Mouse (Mus musculus): ENCODE data around the gene Wdr60. TPM values are rescaled to one million over a fixed set of nuclear protein-coding genes. Genes with fewer than 3 reads are reported as not detected.
A peak's percentile ranks its signal among the peaks of the same experiment; 100 is the strongest.

Wdr60 gene
- polyA plus RNA-seq, 1 experiment from 2014 or later: 18.7 TPM

DNA sequence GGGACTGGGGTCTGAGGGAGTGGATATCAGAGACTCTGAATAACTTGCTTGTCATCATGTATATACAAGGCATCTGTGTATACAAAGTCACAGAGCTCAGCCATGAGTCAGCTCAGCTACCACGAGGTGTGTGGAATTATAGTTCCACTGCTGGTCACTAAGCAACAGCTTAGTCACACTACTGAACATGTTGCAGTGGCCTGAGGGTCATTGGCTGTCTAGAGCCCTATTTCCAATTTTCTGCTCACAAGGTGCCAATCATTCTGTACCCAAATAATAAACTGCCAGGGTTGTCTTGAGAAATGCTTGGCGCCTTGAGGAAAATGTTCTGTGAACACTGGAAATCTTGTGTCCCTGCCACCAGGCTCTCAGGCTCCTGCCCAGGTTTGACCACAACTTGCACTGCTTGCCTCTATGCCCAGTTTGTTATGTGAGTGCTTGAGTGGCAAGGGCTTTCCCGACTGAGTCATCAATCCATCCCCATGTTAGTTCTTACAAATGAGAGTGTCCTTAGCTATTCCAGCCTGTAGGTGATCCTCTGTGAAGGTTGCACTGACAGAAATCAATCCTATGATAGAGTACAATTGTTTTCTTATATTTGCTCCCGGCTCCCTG, 81.3 kb downstream of the Wdr60 start:
- H3K9me3 ChIP-seq (ENCODE audit: control insufficient read depth, low read length): no peaks in the 10 kb centered on the region
- H3K9ac ChIP-seq (ENCODE audit: low read length): no peak overlapping the region
- H3K27ac ChIP-seq (ENCODE audit: low read length): no peak overlapping the region
- ATAC-seq (ENCODE audit: low read depth): no peak
- WGBS: 63% methylated on average over 4 of the region's 4 CpGs
- no peaks in the 10 kb centered on the region for H3K36me3 ChIP-seq (ENCODE audit: control insufficient read depth, insufficient read depth, low read length)
- H3K4me1 ChIP-seq (replicated peaks; ENCODE audit: control insufficient read depth, insufficient read depth, low read length): no peaks in the 10 kb centered on the region
- no peak overlapping the region for H3K4me2 ChIP-seq (ENCODE audit: low read depth, low read length)
- no peak overlapping the region for H3K4me3 ChIP-seq (ENCODE audit: low read length)
- H3K27me3 ChIP-seq (ENCODE audit: control insufficient read depth, insufficient read depth, low read depth, low read length): no peaks in the 10 kb centered on the region

DNA sequence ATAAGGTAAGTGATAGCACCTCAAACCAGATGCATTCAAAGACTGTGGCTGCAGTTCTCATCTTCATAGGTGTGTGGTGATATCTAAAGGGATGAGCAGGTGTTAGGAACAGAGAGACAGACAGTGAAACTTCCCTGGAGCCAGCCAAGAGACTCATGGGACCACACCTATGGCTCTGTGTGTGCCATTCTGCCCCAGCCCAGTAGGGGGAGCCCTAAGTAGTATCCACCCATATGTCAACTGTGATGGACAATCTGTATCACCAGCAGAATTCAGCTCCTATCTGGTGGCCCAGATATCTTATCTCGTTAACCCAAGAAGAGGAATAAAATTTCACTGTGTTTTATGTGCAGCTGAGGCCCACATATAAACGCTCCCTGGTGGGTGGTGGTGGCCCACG, 85.9 kb downstream of the Wdr60 start:
- Histone ChIP-seq H3K9me3 (ENCODE audit: control insufficient read depth, low read length) (no peaks in the 10 kb centered on the region), H3K4me2 (ENCODE audit: low read depth, low read length) (no peak overlapping the region), H3K4me1 (replicated peaks; ENCODE audit: control insufficient read depth, insufficient read depth, low read length) (no peaks in the 10 kb centered on the region), H3K27ac (ENCODE audit: low read length) (no peak overlapping the region), H3K9ac (ENCODE audit: low read length) (no peak overlapping the region), H3K27me3 (ENCODE audit: control insufficient read depth, insufficient read depth, low read depth, low read length) (no peaks in the 10 kb centered on the region), H3K4me3 (ENCODE audit: low read length) (no peak overlapping the region), H3K36me3 (ENCODE audit: control insufficient read depth, insufficient read depth, low read length) (no peaks in the 10 kb centered on the region)
- ATAC-seq (ENCODE audit: low read depth): no peak
- WGBS: 87% methylated on average over 3 of the region's 3 CpGs

DNA sequence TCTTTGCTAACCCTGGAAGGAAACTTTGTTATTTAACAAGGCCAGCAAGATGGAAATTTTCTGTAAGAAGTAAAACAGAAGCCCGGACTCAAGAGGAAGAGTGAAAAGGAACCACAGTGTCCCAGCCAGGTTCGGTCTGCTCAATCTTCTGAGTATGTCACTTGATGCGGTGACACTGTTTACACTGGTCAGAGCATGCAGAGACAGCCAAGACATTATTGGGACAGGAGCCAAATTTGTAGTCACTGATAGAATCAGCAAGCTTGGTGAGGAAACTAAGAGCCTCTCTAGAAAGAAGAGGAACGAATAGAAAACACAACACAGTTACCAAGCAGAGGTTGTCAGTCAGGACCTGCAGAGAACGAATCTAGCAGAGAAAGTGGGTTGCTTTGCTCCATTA, 93.2 kb downstream of the Wdr60 start:
- 24% methylated on average over 5 of the region's 5 CpGs for whole genome bisulfite sequencing
- no peaks in the 10 kb centered on the region for H3K9me3 ChIP-seq (ENCODE audit: control insufficient read depth, low read length)
- no peaks in the 10 kb centered on the region for H3K4me1 ChIP-seq (replicated peaks; ENCODE audit: control insufficient read depth, insufficient read depth, low read length)
- no peaks in the 10 kb centered on the region for H3K27me3 ChIP-seq (ENCODE audit: control insufficient read depth, insufficient read depth, low read depth, low read length)
- peak; percentile 59; the same call in 1 of the 2 replicates for ATAC-seq (ENCODE audit: low read depth)
- no peak overlapping the region for H3K9ac ChIP-seq (ENCODE audit: low read length)
- no peak overlapping the region for H3K4me3 ChIP-seq (ENCODE audit: low read length)
- H3K27ac ChIP-seq (ENCODE audit: low read length): no peak overlapping the region
- no peaks in the 10 kb centered on the region for H3K36me3 ChIP-seq (ENCODE audit: control insufficient read depth, insufficient read depth, low read length)
- no peak overlapping the region for H3K4me2 ChIP-seq (ENCODE audit: low read depth, low read length)

DNA sequence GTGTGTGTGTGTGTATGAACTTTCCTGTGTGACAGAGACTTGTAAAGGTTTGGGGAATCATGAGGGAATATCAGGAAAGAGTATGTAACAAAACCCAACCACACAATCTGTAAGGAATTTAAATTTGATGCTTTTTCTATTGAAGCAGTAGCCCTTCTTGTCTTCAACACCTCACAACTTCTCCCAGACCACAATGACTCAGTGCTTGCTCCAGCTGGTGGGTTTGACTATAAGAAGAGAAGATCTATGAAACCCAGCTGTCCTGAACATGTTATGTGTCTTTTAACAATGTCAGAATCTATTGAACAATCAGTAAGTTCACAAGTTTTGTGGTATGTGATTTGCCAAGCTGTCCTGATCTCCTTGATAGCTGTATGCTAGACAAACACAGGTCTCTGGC, 97.5 kb downstream of the Wdr60 start:
- H3K27ac ChIP-seq (ENCODE audit: low read length): no peak overlapping the region
- no peak overlapping the region for H3K4me3 ChIP-seq (ENCODE audit: low read length)
- H3K36me3 ChIP-seq (ENCODE audit: control insufficient read depth, insufficient read depth, low read length): no peaks in the 10 kb centered on the region
- no peak overlapping the region for H3K9ac ChIP-seq (ENCODE audit: low read length)
- no peaks in the 10 kb centered on the region for H3K4me1 ChIP-seq (replicated peaks; ENCODE audit: control insufficient read depth, insufficient read depth, low read length)
- H3K4me2 ChIP-seq (ENCODE audit: low read depth, low read length): no peak overlapping the region
- H3K9me3 ChIP-seq (ENCODE audit: control insufficient read depth, low read length): no peaks in the 10 kb centered on the region
- no peaks in the 10 kb centered on the region for H3K27me3 ChIP-seq (ENCODE audit: control insufficient read depth, insufficient read depth, low read depth, low read length)
- no peak for ATAC-seq (ENCODE audit: low read depth)

GRCm38 (mm10) chr12:116159695-116160094, 103.1 kb downstream of the Wdr60 start:
- Histone ChIP-seq H3K4me1 (replicated peaks; ENCODE audit: control insufficient read depth, insufficient read depth, low read length) (no peaks in the 10 kb centered on the region), H3K4me2 (ENCODE audit: low read depth, low read length) (no peak overlapping the region), H3K4me3 (ENCODE audit: low read length) (no peak overlapping the region), H3K27me3 (ENCODE audit: control insufficient read depth, insufficient read depth, low read depth, low read length) (no peaks in the 10 kb centered on the region), H3K9ac (ENCODE audit: low read length) (no peak overlapping the region), H3K36me3 (ENCODE audit: control insufficient read depth, insufficient read depth, low read length) (no peaks in the 10 kb centered on the region), H3K27ac (ENCODE audit: low read length) (no peak overlapping the region), H3K9me3 (ENCODE audit: control insufficient read depth, low read length) (no peaks in the 10 kb centered on the region)
- 80% methylated on average over 2 of the region's 2 CpGs for WGBS
- no peak for ATAC-seq (ENCODE audit: low read depth)

DNA sequence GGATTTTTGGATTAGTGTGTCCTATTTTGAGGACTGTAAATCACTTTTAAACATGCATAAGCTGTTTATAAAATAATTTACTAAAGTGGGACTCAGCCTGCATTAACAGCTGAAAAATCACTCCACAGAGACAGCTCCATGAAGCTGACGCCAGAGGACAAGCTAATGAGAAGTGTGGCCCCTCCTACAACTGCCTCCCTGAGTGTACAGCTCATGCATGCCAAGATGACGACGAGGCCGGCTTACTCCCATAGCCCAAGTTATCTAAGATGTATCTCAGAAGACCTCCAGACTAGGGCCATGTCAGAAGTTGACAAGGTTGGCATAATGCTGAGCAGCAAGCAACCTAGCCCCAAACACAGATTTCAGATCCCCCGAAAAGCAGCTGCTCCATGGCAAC, 103.6 kb downstream of the Wdr60 start:
- Histone ChIP-seq H3K36me3 (ENCODE audit: control insufficient read depth, insufficient read depth, low read length) (no peaks in the 10 kb centered on the region), H3K9me3 (ENCODE audit: control insufficient read depth, low read length) (no peaks in the 10 kb centered on the region), H3K27ac (ENCODE audit: low read length) (no peak overlapping the region), H3K4me3 (ENCODE audit: low read length) (no peak overlapping the region), H3K4me2 (ENCODE audit: low read depth, low read length) (no peak overlapping the region), H3K9ac (ENCODE audit: low read length) (no peak overlapping the region), H3K27me3 (ENCODE audit: control insufficient read depth, insufficient read depth, low read depth, low read length) (no peaks in the 10 kb centered on the region), H3K4me1 (replicated peaks; ENCODE audit: control insufficient read depth, insufficient read depth, low read length) (no peaks in the 10 kb centered on the region)
- WGBS: 65% methylated on average over 5 of the region's 5 CpGs
- no peak for ATAC-seq (ENCODE audit: low read depth)

GRCm38 (mm10) chr12:116156792-116157532, 105.9 kb downstream of the Wdr60 start:
- Histone ChIP-seq H3K4me2 (ENCODE audit: low read depth, low read length) (no peak overlapping the region), H3K9ac (ENCODE audit: low read length) (no peak overlapping the region), H3K27me3 (ENCODE audit: control insufficient read depth, insufficient read depth, low read depth, low read length) (no peaks in the 10 kb centered on the region), H3K9me3 (ENCODE audit: control insufficient read depth, low read length) (no peaks in the 10 kb centered on the region), H3K36me3 (ENCODE audit: control insufficient read depth, insufficient read depth, low read length) (no peaks in the 10 kb centered on the region), H3K27ac (ENCODE audit: low read length) (no peak overlapping the region), H3K4me1 (replicated peaks; ENCODE audit: control insufficient read depth, insufficient read depth, low read length) (no peaks in the 10 kb centered on the region), H3K4me3 (ENCODE audit: low read length) (no peak overlapping the region)
- WGBS: 72% methylated on average over 7 of the region's 7 CpGs
- ATAC-seq (ENCODE audit: low read depth): no peak

Small RNA genes within 50 kb of the gene (microRNA-seq; reads per million reads assigned to microRNA genes)
- not detected for gene Gm23190

Other genes starting within 250 kb of the Wdr60 start
- gene Zfp386, start 215.3 kb downstream of the Wdr60 start, polyA plus RNA-seq (2015; fragmentation: Nextera tagmentation; extraction: Ambion mirVana): 42.6 and 42.8 TPM in 2 replicates
- gene Vipr2, start 185.3 kb downstream of the Wdr60 start, polyA plus RNA-seq (2015; fragmentation: Nextera tagmentation; extraction: Ambion mirVana): 2.8 and 2.9 TPM in 2 replicates
- not detected in 2 replicates for gene Gm11027, start 12.4 kb upstream of the Wdr60 start, polyA plus RNA-seq (2015; fragmentation: Nextera tagmentation; extraction: Ambion mirVana)
- 18.6 and 20.3 TPM in 2 replicates for gene Esyt2, start 18.2 kb upstream of the Wdr60 start, polyA plus RNA-seq (2015; fragmentation: Nextera tagmentation; extraction: Ambion mirVana)
- gene Ncapg2, start 142.4 kb upstream of the Wdr60 start, polyA plus RNA-seq (2015; fragmentation: Nextera tagmentation; extraction: Ambion mirVana): 43.1 and 46.4 TPM in 2 replicates
- 0.13 and 0.19 TPM in 2 replicates for gene Ptprn2, start 222.7 kb upstream of the Wdr60 start, polyA plus RNA-seq (2015; fragmentation: Nextera tagmentation; extraction: Ambion mirVana)

Measured in lung, embryonic 16.5 days (tissue).